Mouse (Mus musculus) thymus, postnatal 10 days (tissue): ENCODE measurements at regions not wholly inside any gene's neighbourhood (a gene's known extent, or its start where the extent isn't known, plus 50 kb on each side); places are given as distances from the start of the nearest gene placed in this dataset.
A peak's percentile ranks its signal among the peaks of the same experiment; 100 is the strongest.

Experiments used
- DNase-seq, 2 experiments: peaks; one replicate each; pipeline ENCODE4 v3.0.0; 2021; ENCODE audit warnings: low spot score in 2 of 2

GRCm38 (mm10) chr10:91889864-91890263 is 708.7 kb upstream of the Tmpo start:
- no peak for DNase-seq

- DNase-seq: no peak
Measured at GRCm38 (mm10) chr10:91888537-91888936, 707.4 kb upstream of the Tmpo start.

GRCm38 (mm10) chr10:91883155-91883554 is 702.0 kb upstream of the Tmpo start:
- DNase-seq: peak in 1 of 2 experiments; percentile 6

- DNase-seq: no peak
Measured at GRCm38 (mm10) chr10:91882481-91882880, 701.4 kb upstream of the Tmpo start.

GRCm38 (mm10) chr10:91881521-91882228 is 700.6 kb upstream of the Tmpo start:
- DNase-seq: no peak

- DNase-seq: no peak
Measured at GRCm38 (mm10) chr10:91875450-91875849, 694.3 kb upstream of the Tmpo start.

- no peak for DNase-seq
Measured at GRCm38 (mm10) chr10:91871244-91871643, 690.1 kb upstream of the Tmpo start.

- no peak for DNase-seq
Measured at GRCm38 (mm10) chr10:91858711-91859595, 677.8 kb upstream of the Tmpo start.

GRCm38 (mm10) chr10:91827074-91827473 is 646.0 kb upstream of the Tmpo start:
- DNase-seq: no peak

GRCm38 (mm10) chr10:91823499-91823898 is 642.4 kb upstream of the Tmpo start:
- no peak for DNase-seq

GRCm38 (mm10) chr10:91804870-91805269 is 623.8 kb upstream of the Tmpo start:
- no peak for DNase-seq
